Mouse (Mus musculus) bone marrow, adult 2 months (tissue): ENCODE data around the gene Hrg. TPM values are rescaled to one million over a fixed set of nuclear protein-coding genes. Genes with fewer than 3 reads are reported as not detected.
"Not testable (repeated sequence)": the region's sequence is repeated elsewhere in the genome, so short reads cannot be mapped to it uniquely, and the experiment has no call there.

Experiments used
- H3K27ac ChIP-seq: fragments of 200-500 bp; 2 replicates; pipeline ENCODE4 v1.5.1; 2012; ENCODE audit warnings: low read depth, mild to moderate bottlenecking, control low read depth, inconsistent platforms, low read length; ENCODE audit not compliant: control insufficient read depth, poor library complexity, insufficient read depth
- H3K4me1 ChIP-seq: fragments of 200-500 bp; 2 replicates; pipeline ENCODE4 v1.6.1; 2011; ENCODE audit warnings: low read length; ENCODE audit not compliant: control insufficient read depth, insufficient read depth
- H3K4me3 ChIP-seq: fragments of 200-500 bp; replicated peaks from 2 replicates; pipeline ENCODE3; 2011; ENCODE audit warnings: mild to moderate bottlenecking, low read depth, low read length, control low read depth; ENCODE audit not compliant: control insufficient read depth
- CTCF ChIP-seq: fragments of 200-500 bp; IDR thresholded peaks from 2 replicates; pipeline ENCODE4 v1.5.1; 2011; ENCODE audit warnings: low read length, control low read depth; ENCODE audit not compliant: control insufficient read depth, insufficient read depth
- POLR2A ChIP-seq: fragments of 200-500 bp; IDR thresholded peaks from 2 replicates; pipeline ENCODE4 v1.6.1; 2011; ENCODE audit warnings: low read depth, mild to moderate bottlenecking, control low read depth, low read length, borderline replicate concordance; ENCODE audit not compliant: control insufficient read depth
- WGBS: fragments of 180-500 bp; shearing (Covaris S2); methylation state at CpG from one replicate; pipeline ENCODE4 v1.1.7; 2018; 5-methylcytosine and 5-hydroxymethylcytosine counted together
- polyA plus RNA-seq: library from polyadenylated mRNA; stranded (reverse); fragments of >200 nt; gene quantifications from 2 replicates; pipeline ENCODE4 v1.2.4, GENCODE M21; 2011; ENCODE audit warnings: low replicate concordance; ENCODE audit not compliant: missing spikeins, insufficient read depth, insufficient read length

Hrg gene
- polyA plus RNA-seq, 1 experiment, result 2.0 TPM

GRCm38 (mm10) chr16:22947371-22947770, 3.5 kb upstream of the Hrg start:
- Histone ChIP-seq H3K4me1 (no peaks in the 10 kb centered on the region), H3K4me3 (no peak overlapping the region), H3K27ac (no peak overlapping the region)
- WGBS, result 78% methylated on average over 2 of the region's 2 CpGs
- TF ChIP-seq CTCF (no peak), POLR2A (no peak)

- TF ChIP-seq POLR2A (no peak), CTCF (no peak)
- 50% methylated on average over 4 of the region's 4 CpGs for WGBS
- Histone ChIP-seq H3K4me3 (no peak overlapping the region), H3K4me1 (no peaks in the 10 kb centered on the region), H3K27ac (no peak overlapping the region)
Observed at GRCm38 (mm10) chr16:22953069-22953468, 2.2 kb downstream of the Hrg start.

- TF ChIP-seq POLR2A (no peak), CTCF (no peak)
- WGBS, result 74% methylated on average over 13 of the region's 13 CpGs
Observed at GRCm38 (mm10) chr16:22955397-22956084, 4.7 kb downstream of the Hrg start.

GRCm38 (mm10) chr16:22956085-22956439, 5.2 kb downstream of the Hrg start:
- Histone ChIP-seq H3K4me3 (no peak overlapping the region), H3K27ac (no peak overlapping the region), H3K4me1 (no peaks in the 10 kb centered on the region)
- 84% methylated on average over 11 of the region's 11 CpGs for WGBS
- no peak for TF ChIP-seq POLR2A

More at GRCm38 (mm10) chr16:22955397-22956084, 4.7 kb downstream of the Hrg start:
- Histone ChIP-seq H3K4me3 (no peak overlapping the region), H3K27ac (no peak overlapping the region), H3K4me1 (no peaks in the 10 kb centered on the region)

- no peak overlapping the region for H3K4me3 ChIP-seq
- TF ChIP-seq CTCF (no peak), POLR2A (no peak)
- 87% methylated on average over 8 of the region's 8 CpGs for WGBS
Observed at GRCm38 (mm10) chr16:22961073-22961472, 10.2 kb downstream of the Hrg start.

GRCm38 (mm10) chr16:22962256-22962655, 11.4 kb downstream of the Hrg start:
- no peak overlapping the region for H3K27ac ChIP-seq
- TF ChIP-seq CTCF (no peak), POLR2A (no peak)
- no peak overlapping the region for H3K4me3 ChIP-seq
- no peaks in the 10 kb centered on the region for H3K4me1 ChIP-seq
- WGBS, result 70% methylated on average over 5 of the region's 5 CpGs

More at GRCm38 (mm10) chr16:22961073-22961472, 10.2 kb downstream of the Hrg start:
- H3K27ac ChIP-seq, result no peak overlapping the region
- no peaks in the 10 kb centered on the region for H3K4me1 ChIP-seq

GRCm38 (mm10) chr16:22963293-22963692, 12.4 kb downstream of the Hrg start:
- TF ChIP-seq CTCF (no peak), POLR2A (no peak)
- no peak overlapping the region for H3K4me3 ChIP-seq
- no peak overlapping the region for H3K27ac ChIP-seq
- no peaks in the 10 kb centered on the region for H3K4me1 ChIP-seq

GRCm38 (mm10) chr16:22967383-22968030, 16.6 kb downstream of the Hrg start:
- Histone ChIP-seq H3K27ac (no peak overlapping the region), H3K4me1 (no peaks in the 10 kb centered on the region; the same call in 1 of the 2 replicates), H3K4me3 (no peak overlapping the region)
- TF ChIP-seq POLR2A (no peak), CTCF (no peak)
- 47% methylated on average over 1 of the region's 1 CpGs for WGBS

GRCm38 (mm10) chr16:22996951-22997350, 46.1 kb downstream of the Hrg start:
- not testable (repeated sequence) for H3K27ac ChIP-seq, H3K4me3 ChIP-seq, H3K4me1 ChIP-seq
- WGBS, result 83% methylated on average over 3 of the region's 3 CpGs

Other genes starting within 250 kb of the Hrg start
- gene Crygs, start 139.5 kb upstream of the Hrg start, polyA plus RNA-seq, result not detected in 2 replicates
- gene Tbccd1, start 93.4 kb upstream of the Hrg start, polyA plus RNA-seq, result 12.3 and 15.6 TPM in 2 replicates
- gene Dnajb11, start 93.2 kb upstream of the Hrg start, polyA plus RNA-seq, result 55.1 and 92.5 TPM in 2 replicates
- 15.5 and 61.2 TPM in 2 replicates for gene Ahsg, start 59.8 kb upstream of the Hrg start, polyA plus RNA-seq
- gene Fetub, start 32.7 kb upstream of the Hrg start, polyA plus RNA-seq, result 0.86 and 5.1 TPM in 2 replicates
- gene Kng2, start 78.4 kb downstream of the Hrg start, polyA plus RNA-seq, result 24.9 and 54.1 TPM in 2 replicates
- 6.3 and 13.7 TPM in 2 replicates for gene Kng1, start 106.8 kb downstream of the Hrg start, polyA plus RNA-seq
- gene Eif4a2, start 156.4 kb downstream of the Hrg start, polyA plus RNA-seq, result 103 and 232 TPM in 2 replicates
- gene Rfc4, start 176.7 kb downstream of the Hrg start, polyA plus RNA-seq, result 35.1 and 55.1 TPM in 2 replicates
- gene Adipoq, start 195.5 kb downstream of the Hrg start, polyA plus RNA-seq, result 32.3 and 39.5 TPM in 2 replicates